Mouse (Mus musculus) mature B cell (primary cell): Measurements from ENCODE around the gene Pih1d1.

Experiments
- in situ Hi-C: fragments of 300-500 bp; cut with MboI; formaldehyde crosslinking; loops from 2 replicates; pipeline ENCODE4 v1.14.3; 2019

The Pih1d1 gene

GRCm38 (mm10) chr7:45193406-45193805, 39.3 kb downstream of the Pih1d1 start:
- in situ Hi-C loops, result no loop called here

- in situ Hi-C loops, result no loop called here
These were observed 40.0 kb downstream of the Pih1d1 start for GRCm38 (mm10) chr7:45193871-45194785.

DNA sequence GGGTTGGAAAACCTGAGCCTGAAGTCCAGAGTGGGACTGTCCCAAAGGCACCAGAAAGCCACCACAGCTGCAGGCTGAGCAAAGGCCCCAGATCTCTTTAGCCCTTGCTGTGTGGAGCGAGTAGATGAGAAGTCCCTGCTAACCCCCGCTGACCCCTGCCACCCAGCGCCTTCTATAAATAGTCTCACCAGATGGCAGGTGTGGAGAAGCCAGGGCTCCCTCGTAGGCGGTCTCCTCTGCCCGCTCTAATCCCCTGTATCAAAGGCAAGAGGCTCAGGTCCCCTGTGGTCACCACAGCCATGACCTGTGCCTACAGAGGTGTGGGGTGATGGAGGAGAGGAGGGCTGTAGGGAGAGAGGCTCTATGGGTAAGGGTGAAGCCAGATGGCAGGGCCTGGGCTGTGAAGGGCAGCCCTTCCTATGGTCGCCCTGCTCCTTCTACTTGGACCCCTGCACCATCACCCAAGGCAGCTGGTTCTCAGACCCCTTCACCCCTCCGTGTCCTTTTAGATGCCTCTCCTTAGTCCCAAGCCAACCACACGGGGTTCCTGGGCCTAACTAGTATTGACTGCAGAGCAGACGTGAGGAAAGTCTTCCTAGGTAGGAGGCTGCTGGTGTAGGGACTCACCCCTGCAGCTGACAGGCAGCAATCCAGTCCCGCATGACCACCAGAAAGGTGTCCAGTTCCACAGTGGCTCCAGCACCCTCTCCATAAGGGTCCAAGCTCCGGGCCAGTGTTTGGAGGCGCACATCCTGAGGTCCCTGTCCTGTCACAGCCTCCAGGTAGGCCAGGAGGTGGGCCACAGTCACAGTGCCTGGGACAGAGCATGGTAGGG, 41.5 kb downstream of the Pih1d1 start:
- in situ Hi-C loops, result no loop called here

DNA sequence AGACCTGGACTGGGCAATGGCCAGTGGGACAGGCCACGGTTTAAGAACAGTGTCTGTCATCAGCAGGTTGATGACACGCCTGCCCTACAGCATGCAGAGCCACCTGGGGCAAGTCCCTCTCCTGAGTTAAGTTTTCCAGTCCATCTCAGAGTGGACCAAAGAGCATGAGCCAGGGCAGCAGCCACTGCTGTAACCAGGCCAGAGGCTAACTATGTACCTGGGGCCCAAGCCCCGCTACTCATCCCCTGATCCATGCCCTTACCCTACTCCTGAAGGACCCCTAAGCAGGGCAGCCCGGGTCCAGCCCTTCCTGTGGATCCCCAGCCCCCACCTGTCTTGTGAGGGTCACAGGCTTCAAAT, 42.1 kb downstream of the Pih1d1 start:
- in situ Hi-C loops, result no loop called here

DNA sequence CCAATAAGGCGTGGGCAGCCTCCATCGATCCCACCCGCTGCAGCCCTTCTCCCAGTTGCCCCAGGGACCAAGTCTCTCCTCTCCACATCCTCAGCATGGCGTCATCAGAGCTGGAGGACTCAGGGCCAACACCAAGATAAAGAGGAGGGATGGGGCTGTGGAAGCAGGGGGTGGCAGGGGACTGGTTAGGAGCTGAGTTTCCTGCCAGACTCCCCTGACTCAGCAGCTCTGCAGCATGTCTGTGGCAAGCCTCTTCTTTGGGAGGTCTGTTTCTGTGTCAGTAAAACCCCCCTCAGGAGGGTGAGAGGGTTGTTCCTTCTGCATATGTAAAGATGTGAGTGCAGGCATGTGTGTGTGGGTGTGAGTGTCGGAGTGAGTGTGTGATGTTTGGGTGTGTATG, 42.9 kb downstream of the Pih1d1 start:
- in situ Hi-C loops, result no loop called here

- in situ Hi-C loops, result no loop called here
These were observed 44.3 kb downstream of the Pih1d1 start for GRCm38 (mm10) chr7:45198435-45198834.

- in situ Hi-C loops, result no loop called here
These were observed 44.9 kb downstream of the Pih1d1 start for GRCm38 (mm10) chr7:45198961-45199360.

- in situ Hi-C loops, result no loop called here
These were observed 48.6 kb downstream of the Pih1d1 start for GRCm38 (mm10) chr7:45202654-45203053.

DNA sequence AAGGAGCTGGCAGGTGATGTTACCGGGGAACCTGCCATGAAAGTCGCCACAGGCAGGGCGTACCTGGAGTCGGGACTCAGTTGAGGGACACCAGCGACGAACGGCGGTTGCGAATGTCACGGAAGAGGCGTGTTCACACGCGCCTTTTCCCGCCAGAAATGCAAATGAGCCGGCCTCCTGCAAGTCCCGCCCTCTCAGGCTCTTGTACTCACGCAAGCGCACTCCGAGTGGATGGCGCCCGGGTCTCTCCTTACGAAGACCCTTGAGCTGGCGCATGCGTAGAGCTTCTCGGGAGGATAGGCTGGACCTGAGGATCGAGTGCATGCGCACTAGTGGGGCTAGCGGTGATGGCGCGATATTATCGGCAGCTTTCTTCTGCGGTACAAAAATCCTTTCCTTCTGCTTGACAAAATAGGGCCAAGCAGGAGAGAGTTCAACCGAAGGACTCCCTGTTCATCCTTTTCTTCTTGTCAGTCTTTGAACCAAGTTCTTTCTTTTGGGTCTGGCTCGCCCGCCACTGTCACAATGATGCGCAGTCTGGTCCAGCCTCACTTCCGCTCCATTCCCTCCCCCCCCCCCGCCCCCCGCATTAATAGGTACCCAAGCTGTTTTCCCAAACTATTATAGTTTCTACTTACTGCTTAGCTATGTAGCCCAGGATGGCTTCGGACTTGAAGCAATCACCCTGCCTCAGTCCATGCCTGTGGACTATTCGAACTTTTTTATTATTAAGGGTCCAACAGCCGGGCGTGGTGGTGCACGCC, 50.5 kb downstream of the Pih1d1 start, which contains the start of gene Ccdc155:
TSS of gene Ccdc155 (minus strand) at position 513 of the 764 bp plus-strand sequence.
- in situ Hi-C loops, result no loop called here

GRCm38 (mm10) chr7:45208260-45208659, 54.2 kb downstream of the Pih1d1 start:
- in situ Hi-C loops, result no loop called here
